Mouse (Mus musculus) embryonic facial prominence, embryonic 14.5 days (tissue): ENCODE results near the gene Rsph14. TPM values are rescaled to one million over a fixed set of nuclear protein-coding genes. Genes with fewer than 3 reads are reported as not detected.

Source experiments
- ATAC-seq: fragments of 200-750 bp; cut with Nextera tagmentation; 2 replicates; pipeline ENCODE4 v1.8.0; 2017; ENCODE audit warnings: low read depth, moderate number of reproducible peaks, moderate TSS enrichment
- DNase-seq: peaks from one replicate; pipeline ENCODE4 v3.0.0-alpha.2; 2015; ENCODE audit warnings: low spot score
- H3K27ac ChIP-seq: fragments of 300-500 bp; sonication (generic); replicated peaks from 2 replicates; pipeline ENCODE4 v1.5.1; 2014; ENCODE audit warnings: low read depth, mild to moderate bottlenecking, low read length, moderate library complexity
- H3K27me3 ChIP-seq: fragments of 300-500 bp; sonication (generic); replicated peaks from 2 replicates; pipeline ENCODE4 v1.6.1; 2014; ENCODE audit warnings: low read length; ENCODE audit not compliant: control insufficient read depth, insufficient read depth
- H3K36me3 ChIP-seq: fragments of 300-500 bp; sonication (generic); 2 replicates; pipeline ENCODE4 v1.6.1; 2014; ENCODE audit warnings: low read length, mixed read lengths; ENCODE audit not compliant: control insufficient read depth, insufficient read depth
- H3K4me1 ChIP-seq: fragments of 300-500 bp; sonication (generic); 2 replicates; pipeline ENCODE4 v1.6.1; 2014; ENCODE audit warnings: antibody characterized with exemption, low read length; ENCODE audit not compliant: control insufficient read depth, insufficient read depth
- H3K4me2 ChIP-seq: fragments of 300-500 bp; sonication (generic); 2 replicates; pipeline ENCODE4 v1.6.1; 2014; ENCODE audit warnings: low read depth, mild to moderate bottlenecking, low read length, moderate library complexity, mixed read lengths
- H3K4me3 ChIP-seq: fragments of 300-500 bp; sonication (generic); 2 replicates; pipeline ENCODE4 v1.5.1; 2014; ENCODE audit warnings: low read depth, mild to moderate bottlenecking, low read length
- H3K9ac ChIP-seq: fragments of 300-500 bp; sonication (generic); 2 replicates; pipeline ENCODE4 v1.6.1; 2014; ENCODE audit warnings: low read depth, mild to moderate bottlenecking, low read length, moderate library complexity, mixed read lengths
- H3K9me3 ChIP-seq: fragments of 300-500 bp; sonication (generic); 2 replicates; pipeline ENCODE4 v1.6.1; 2016; ENCODE audit warnings: low read length; ENCODE audit not compliant: control insufficient read depth
- WGBS: fragments of 180-500 bp; shearing (Covaris S2); extraction: QIAGEN DNeasy Blood & Tissue Kit; methylation state at CpG from one replicate; pipeline ENCODE4 v1.1.7; 2014; 5-methylcytosine and 5-hydroxymethylcytosine counted together
- polyA plus RNA-seq: library from polyadenylated mRNA; unstranded; fragments of >200 nt; fragmentation: Nextera tagmentation; extraction: Ambion mirVana; gene quantifications from 2 replicates; pipeline ENCODE4 v1.2.1, GENCODE M21; 2014

Rsph14 gene
- polyA plus RNA-seq, 1 experiment from 2014 or later = 2.4 TPM

GRCm38 (mm10) chr10:74973026-74973425, 59.4 kb downstream of the Rsph14 start:
- Histone ChIP-seq H3K9ac (no peak overlapping the region), H3K27ac (no peak overlapping the region), H3K9me3 (no peaks in the 10 kb centered on the region), H3K36me3 (no peaks in the 10 kb centered on the region), H3K27me3 (no peaks in the 10 kb centered on the region), H3K4me2 (no peak overlapping the region), H3K4me1 (no peaks in the 10 kb centered on the region), H3K4me3 (no peak overlapping the region)
- DNase-seq (no peak), ATAC-seq (no peak)
- WGBS = 69% methylated on average over 6 of the region's 6 CpGs

- no peak for ATAC-seq
- Histone ChIP-seq H3K36me3 (no peaks in the 10 kb centered on the region), H3K4me1 (no peaks in the 10 kb centered on the region), H3K4me3 (no peak overlapping the region), H3K27me3 (peaks cover 10% of the 10 kb centered on the region; the same call in 1 of the 2 replicates), H3K9me3 (no peaks in the 10 kb centered on the region), H3K27ac (no peak overlapping the region), H3K4me2 (no peak overlapping the region), H3K9ac (no peak overlapping the region)
- no peak for DNase-seq
- 92% methylated on average over 2 of the region's 2 CpGs for WGBS
Measured at GRCm38 (mm10) chr10:74969266-74969665, 63.1 kb downstream of the Rsph14 start.

- DNase-seq (no peak), ATAC-seq (no peak)
- H3K27me3 ChIP-seq = peaks cover 10% of the 10 kb centered on the region; the same call in 1 of the 2 replicates
- H3K36me3 ChIP-seq = no peaks in the 10 kb centered on the region
- H3K27ac ChIP-seq = no peak overlapping the region
- H3K4me2 ChIP-seq = peak overlapping the region; percentile 99
- no peaks in the 10 kb centered on the region for H3K9me3 ChIP-seq
- WGBS = 5% methylated on average over 25 of the region's 25 CpGs
- no peaks in the 10 kb centered on the region for H3K4me1 ChIP-seq
- peak overlapping the region; percentile 64 for H3K9ac ChIP-seq
- H3K4me3 ChIP-seq = peak overlapping the region; percentile 66
Measured at GRCm38 (mm10) chr10:74967651-74968267, 64.6 kb downstream of the Rsph14 start.

- H3K4me1 ChIP-seq = no peaks in the 10 kb centered on the region
- peak within 1 kb of the TSS; percentile 64 for H3K9ac ChIP-seq
- WGBS = under 1% methylated on average over 15 of the region's 83 CpGs
- peaks cover 10% of the 10 kb centered on the region; the same call in 1 of the 2 replicates for H3K27me3 ChIP-seq
- H3K4me2 ChIP-seq = peak within 1 kb of the TSS; percentile 99
- ATAC-seq (peak; percentile 99), DNase-seq (peak; percentile 99)
- H3K9me3 ChIP-seq = no peaks in the 10 kb centered on the region
- H3K4me3 ChIP-seq = peak within 1 kb of the TSS; percentile 66
- no peak within 1 kb of the TSS for H3K27ac ChIP-seq
- no peaks in the 10 kb centered on the region for H3K36me3 ChIP-seq
Measured at GRCm38 (mm10) chr10:74966850-74967451, 65.4 kb downstream of the Rsph14 start, which contains the start of gene Gnaz. Gnaz (plus strand) TSS chr10:74967177.

- H3K9me3 ChIP-seq = no peaks in the 10 kb centered on the region
- H3K4me1 ChIP-seq = no peaks in the 10 kb centered on the region
- DNase-seq (no peak), ATAC-seq (no peak)
- H3K27ac ChIP-seq = no peak overlapping the region
- H3K36me3 ChIP-seq = no peaks in the 10 kb centered on the region
- WGBS = 80% methylated on average over 1 of the region's 1 CpGs
- H3K9ac ChIP-seq = no peak overlapping the region
- no peak overlapping the region for H3K4me3 ChIP-seq
- peaks cover 10% of the 10 kb centered on the region; the same call in 1 of the 2 replicates for H3K27me3 ChIP-seq
- no peak overlapping the region for H3K4me2 ChIP-seq
Measured at GRCm38 (mm10) chr10:74964380-74964779, 68.0 kb downstream of the Rsph14 start.

GRCm38 (mm10) chr10:74952830-74953443, 79.4 kb downstream of the Rsph14 start:
- Histone ChIP-seq H3K9me3 (no peaks in the 10 kb centered on the region), H3K27me3 (no peaks in the 10 kb centered on the region), H3K4me3 (no peak overlapping the region), H3K36me3 (no peaks in the 10 kb centered on the region), H3K4me2 (no peak overlapping the region), H3K27ac (no peak overlapping the region), H3K9ac (no peak overlapping the region), H3K4me1 (0 out of 2 replicates have a peak, but pooled peaks cover 3% of the 10 kb centered on the region)
- DNase-seq (peak; percentile 34), ATAC-seq (no peak)
- 47% methylated on average over 9 of the region's 9 CpGs for WGBS

- Histone ChIP-seq H3K27ac (no peak overlapping the region), H3K27me3 (no peaks in the 10 kb centered on the region), H3K4me3 (no peak overlapping the region), H3K9me3 (no peaks in the 10 kb centered on the region), H3K36me3 (no peaks in the 10 kb centered on the region), H3K4me2 (no peak overlapping the region), H3K4me1 (no peaks in the 10 kb centered on the region), H3K9ac (no peak overlapping the region)
- ATAC-seq (no peak), DNase-seq (no peak)
- 88% methylated on average over 1 of the region's 1 CpGs for WGBS
Measured at GRCm38 (mm10) chr10:74940795-74941194, 91.6 kb downstream of the Rsph14 start.

GRCm38 (mm10) chr10:74939300-74939699, 93.1 kb downstream of the Rsph14 start:
- Histone ChIP-seq H3K27ac (no peak overlapping the region), H3K4me3 (no peak overlapping the region), H3K9ac (no peak overlapping the region), H3K9me3 (no peaks in the 10 kb centered on the region), H3K36me3 (no peaks in the 10 kb centered on the region), H3K27me3 (no peaks in the 10 kb centered on the region), H3K4me2 (no peak overlapping the region), H3K4me1 (no peaks in the 10 kb centered on the region)
- WGBS = 53% methylated on average over 3 of the region's 3 CpGs
- ATAC-seq (no peak), DNase-seq (no peak)
